Mouse (Mus musculus) cerebellum, adult 2 months (tissue): ENCODE data around the gene Atp5c1.

Source experiments
- CTCF ChIP-seq: fragments of 200-500 bp; IDR thresholded peaks from 2 replicates; pipeline ENCODE4 v1.5.1; 2011; ENCODE audit warnings: low read depth, mild to moderate bottlenecking, control low read depth, low read length, moderate library complexity, borderline replicate concordance; ENCODE audit not compliant: insufficient read depth
- POLR2A ChIP-seq: fragments of 200-500 bp; IDR thresholded peaks from 2 replicates; pipeline ENCODE4 v1.6.1; 2011; ENCODE audit warnings: low read length, control low read depth, borderline replicate concordance; ENCODE audit not compliant: insufficient read depth

- TF ChIP-seq CTCF (no peak), POLR2A (no peak)
Observed at GRCm38 (mm10) chr2:10014951-10015635, 65.2 kb downstream of the Atp5c1 start.
